Mouse (Mus musculus) ES-E14 (cell line): ENCODE measurements around the gene AC124502.3.

ENCODE experiments used
- CHD2 ChIP-seq: IDR thresholded peaks from 2 replicates; pipeline ENCODE4 v1.6.1; 2014; ENCODE audit warnings: mild to moderate bottlenecking, low read depth, low read length, inconsistent platforms
- HCFC1 ChIP-seq: IDR thresholded peaks from 2 replicates; pipeline ENCODE4 v1.6.1; 2012; ENCODE audit warnings: low read length, inconsistent platforms, borderline replicate concordance; ENCODE audit not compliant: insufficient read depth
- MAFK ChIP-seq: IDR thresholded peaks from 2 replicates; pipeline ENCODE4 v1.6.1; 2014; ENCODE audit warnings: mild to moderate bottlenecking, low read depth, low read length, inconsistent platforms; ENCODE audit not compliant: insufficient read depth

DNA sequence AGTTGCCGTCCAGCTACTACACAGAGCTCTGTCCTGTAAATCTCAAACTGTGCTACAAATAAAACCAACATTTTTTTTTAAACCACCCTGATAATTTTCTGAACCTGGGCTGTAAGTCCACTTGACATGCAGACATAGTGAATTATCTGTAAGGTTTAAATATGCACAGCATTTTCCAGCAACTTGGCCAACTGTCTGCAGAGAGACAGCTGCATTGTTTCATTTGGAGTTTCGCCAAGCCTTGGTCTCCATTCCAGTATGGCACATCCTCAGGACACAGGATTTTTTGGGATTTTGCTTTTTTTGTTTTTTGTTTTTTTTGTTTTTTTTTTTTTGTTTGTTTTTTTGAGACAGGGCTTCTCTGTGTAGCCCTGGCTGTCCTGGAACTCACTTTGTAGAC, 17.3 kb upstream of the AC124502.3 start:
- TF ChIP-seq MAFK (no peak), HCFC1 (no peak), CHD2 (no peak)
